Mouse (Mus musculus) kidney, embryonic 14.5 days (tissue): ENCODE measurements around the gene Apela. TPM values are rescaled to one million over a fixed set of nuclear protein-coding genes. Genes with fewer than 3 reads are reported as not detected.

Experiments used
- ATAC-seq: fragments of 200-750 bp; cut with Nextera tagmentation; 2 replicates; pipeline ENCODE4 v1.8.0; 2017; ENCODE audit warnings: moderate number of reproducible peaks, mild to moderate bottlenecking, moderate TSS enrichment, moderate library complexity; ENCODE audit not compliant: low FRiP score, low TSS enrichment
- H3K27ac ChIP-seq: fragments of 300-500 bp; sonication (generic); 2 replicates; pipeline ENCODE4 v1.5.1; 2014; ENCODE audit warnings: low read depth, mild to moderate bottlenecking, low read length, moderate library complexity, mixed read lengths
- H3K27me3 ChIP-seq: fragments of 300-500 bp; sonication (generic); 2 replicates; pipeline ENCODE4 v1.6.1; 2014; ENCODE audit warnings: mild to moderate bottlenecking, low read length; ENCODE audit not compliant: control insufficient read depth, insufficient read depth
- H3K36me3 ChIP-seq: fragments of 300-500 bp; sonication (generic); 2 replicates; pipeline ENCODE4 v1.6.1; 2014; ENCODE audit warnings: low read length, mixed read lengths; ENCODE audit not compliant: control insufficient read depth, insufficient read depth
- H3K4me1 ChIP-seq: fragments of 300-500 bp; sonication (generic); 2 replicates; pipeline ENCODE4 v1.6.1; 2014; ENCODE audit warnings: low read length, mixed read lengths; ENCODE audit not compliant: control insufficient read depth, insufficient read depth
- H3K4me2 ChIP-seq: fragments of 300-500 bp; sonication (generic); replicated peaks from 2 replicates; pipeline ENCODE4 v1.6.1; 2014; ENCODE audit warnings: low read depth, mild to moderate bottlenecking, low read length
- H3K4me3 ChIP-seq: fragments of 300-500 bp; sonication (generic); 2 replicates; pipeline ENCODE4 v1.5.1; 2014; ENCODE audit warnings: mild to moderate bottlenecking, low read length
- H3K9ac ChIP-seq: fragments of 300-500 bp; sonication (generic); 2 replicates; pipeline ENCODE4 v1.6.1; 2014; ENCODE audit warnings: low read depth, mild to moderate bottlenecking, low read length, moderate library complexity
- H3K9me3 ChIP-seq: fragments of 300-500 bp; sonication (generic); 2 replicates; pipeline ENCODE4 v1.6.1; 2016; ENCODE audit warnings: low read length; ENCODE audit not compliant: control insufficient read depth
- WGBS: fragments of 180-500 bp; shearing (Covaris S2); extraction: QIAGEN DNeasy Blood & Tissue Kit; methylation state at CpG from one replicate; pipeline ENCODE4 v1.1.7; 2014; 5-methylcytosine and 5-hydroxymethylcytosine counted together
- polyA plus RNA-seq: library from polyadenylated mRNA; unstranded; fragments of >200 nt; fragmentation: Nextera tagmentation; extraction: Ambion mirVana; gene quantifications from 2 replicates; pipeline ENCODE4 v1.2.1, GENCODE M21; 2014

The Apela gene
- 11.3 and 13.5 TPM in 2 replicates for polyA plus RNA-seq

- ATAC-seq = peak; percentile 87
- H3K4me1 ChIP-seq = no peaks in the 10 kb centered on the region
- under 1% methylated on average over 8 of the region's 8 CpGs for WGBS
- no peaks in the 10 kb centered on the region for H3K36me3 ChIP-seq
- H3K4me2 ChIP-seq = peak within 1 kb of the TSS; percentile 54
- H3K9ac ChIP-seq = no peak within 1 kb of the TSS
- no peak within 1 kb of the TSS; the same call in 1 of the 2 replicates for H3K27ac ChIP-seq
- H3K4me3 ChIP-seq = peak within 1 kb of the TSS; percentile 30
- no peaks in the 10 kb centered on the region for H3K9me3 ChIP-seq
- H3K27me3 ChIP-seq = no peaks in the 10 kb centered on the region
Measured at GRCm38 (mm10) chr8:65037117-65037533, at the start of gene Apela. Gene Apela, minus strand, starts transcription at chr8:65037336.

- H3K9ac ChIP-seq = no peak overlapping the region
- H3K4me3 ChIP-seq = no peak overlapping the region
- 78% methylated on average over 2 of the region's 2 CpGs for whole genome bisulfite sequencing
- no peaks in the 10 kb centered on the region for H3K4me1 ChIP-seq
- H3K27me3 ChIP-seq = no peaks in the 10 kb centered on the region
- no peak for ATAC-seq
- no peaks in the 10 kb centered on the region for H3K9me3 ChIP-seq
- H3K27ac ChIP-seq = no peak overlapping the region
- no peak overlapping the region for H3K4me2 ChIP-seq
- H3K36me3 ChIP-seq = no peaks in the 10 kb centered on the region
Measured at GRCm38 (mm10) chr8:65085680-65086079, 48.5 kb upstream of the Apela start.

DNA sequence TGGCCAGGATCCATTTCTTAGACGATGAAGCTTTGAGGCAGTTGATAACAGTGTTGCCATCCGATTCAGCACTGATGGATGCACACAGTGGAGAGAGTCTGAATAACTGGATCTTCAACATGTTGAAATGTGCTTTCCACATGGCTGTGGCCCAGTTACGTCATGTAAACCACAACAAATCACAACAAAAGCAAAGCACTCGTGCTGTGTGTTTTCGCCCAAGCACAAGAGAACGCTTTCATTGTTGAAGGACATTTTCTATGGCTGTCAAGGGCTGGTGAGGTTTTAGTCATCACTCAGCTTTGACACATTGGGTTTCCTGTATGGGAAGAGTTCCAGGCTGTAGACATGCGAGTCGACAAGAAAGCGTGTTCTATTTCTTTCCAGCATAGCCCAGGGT is 43.6 kb upstream of the Apela start:
- no peaks in the 10 kb centered on the region for H3K4me1 ChIP-seq

DNA sequence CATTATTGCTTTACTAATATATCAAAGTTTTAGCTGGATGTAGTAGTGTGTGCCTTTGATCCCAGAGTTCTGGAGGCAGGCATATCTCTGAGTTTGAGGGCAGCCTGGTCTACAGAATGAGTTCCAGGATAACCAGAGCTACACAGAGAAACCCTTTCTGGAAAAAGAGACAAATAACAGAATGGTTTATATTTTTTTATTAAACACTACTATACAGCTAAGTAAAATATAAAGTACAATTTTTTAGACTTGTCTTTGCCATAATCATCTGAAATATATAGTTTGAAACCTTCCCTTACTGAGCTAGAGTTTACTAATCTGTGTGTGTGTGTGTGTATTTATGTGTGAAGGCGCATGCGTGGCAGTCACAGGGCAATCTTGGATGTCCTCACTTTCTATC is 37.6 kb upstream of the Apela start, which contains the start of gene Gm10663:
TSS of gene Gm10663 (plus strand) at position 301 of the 400 bp plus-strand sequence.
- no peak within 1 kb of the TSS for H3K4me3 ChIP-seq
- no peaks in the 10 kb centered on the region for H3K36me3 ChIP-seq
- H3K9ac ChIP-seq = no peak within 1 kb of the TSS
- no peaks in the 10 kb centered on the region for H3K27me3 ChIP-seq
- no peak for ATAC-seq
- no peak within 1 kb of the TSS for H3K4me2 ChIP-seq
- no peaks in the 10 kb centered on the region for H3K4me1 ChIP-seq
- 96% methylated on average over 2 of the region's 2 CpGs for WGBS
- no peak within 1 kb of the TSS for H3K27ac ChIP-seq
- H3K9me3 ChIP-seq = no peaks in the 10 kb centered on the region

More for the DNA sequence above, 43.6 kb upstream of the Apela start:
- Histone ChIP-seq H3K36me3 (no peaks in the 10 kb centered on the region), H3K27me3 (no peaks in the 10 kb centered on the region), H3K9ac (no peak overlapping the region), H3K4me2 (no peak overlapping the region), H3K27ac (no peak overlapping the region), H3K9me3 (no peaks in the 10 kb centered on the region), H3K4me3 (no peak overlapping the region)
- no peak for ATAC-seq
- WGBS = 80% methylated on average over 9 of the region's 9 CpGs

DNA sequence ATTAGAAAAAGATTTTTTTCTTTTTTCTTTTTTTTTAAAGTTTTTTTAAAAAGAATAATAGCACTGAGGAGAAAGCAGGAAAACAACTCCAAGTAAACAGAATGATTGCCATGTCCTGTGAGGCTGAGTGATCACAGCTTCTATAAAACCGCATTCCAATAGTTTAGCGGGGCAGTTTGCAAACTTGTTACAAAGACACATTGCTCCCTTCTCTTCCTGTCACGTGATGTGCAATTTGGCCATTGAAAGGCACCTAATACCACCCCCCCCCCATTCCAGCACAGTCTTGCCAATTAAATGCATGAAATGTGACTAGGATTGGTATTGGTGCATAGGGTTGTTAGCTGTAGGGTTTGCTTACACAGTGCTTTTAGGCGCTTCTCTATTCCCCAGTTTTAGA is 33.9 kb upstream of the Apela start:
- Histone ChIP-seq H3K9me3 (no peaks in the 10 kb centered on the region), H3K27ac (no peak overlapping the region), H3K4me3 (no peak overlapping the region), H3K4me2 (no peak overlapping the region), H3K27me3 (no peaks in the 10 kb centered on the region), H3K4me1 (no peaks in the 10 kb centered on the region), H3K9ac (no peak overlapping the region), H3K36me3 (no peaks in the 10 kb centered on the region)
- no peak for ATAC-seq
- WGBS = 29% methylated on average over 4 of the region's 4 CpGs

- H3K27me3 ChIP-seq = no peaks in the 10 kb centered on the region
- no peaks in the 10 kb centered on the region for H3K9me3 ChIP-seq
- no peak overlapping the region for H3K4me3 ChIP-seq
- H3K27ac ChIP-seq = no peak overlapping the region
- H3K36me3 ChIP-seq = no peaks in the 10 kb centered on the region
- no peak overlapping the region for H3K4me2 ChIP-seq
- no peak overlapping the region for H3K9ac ChIP-seq
- no peak for ATAC-seq
- 83% methylated on average over 4 of the region's 4 CpGs for WGBS
- no peaks in the 10 kb centered on the region for H3K4me1 ChIP-seq
Measured at GRCm38 (mm10) chr8:65068473-65068819, 31.3 kb upstream of the Apela start.

DNA sequence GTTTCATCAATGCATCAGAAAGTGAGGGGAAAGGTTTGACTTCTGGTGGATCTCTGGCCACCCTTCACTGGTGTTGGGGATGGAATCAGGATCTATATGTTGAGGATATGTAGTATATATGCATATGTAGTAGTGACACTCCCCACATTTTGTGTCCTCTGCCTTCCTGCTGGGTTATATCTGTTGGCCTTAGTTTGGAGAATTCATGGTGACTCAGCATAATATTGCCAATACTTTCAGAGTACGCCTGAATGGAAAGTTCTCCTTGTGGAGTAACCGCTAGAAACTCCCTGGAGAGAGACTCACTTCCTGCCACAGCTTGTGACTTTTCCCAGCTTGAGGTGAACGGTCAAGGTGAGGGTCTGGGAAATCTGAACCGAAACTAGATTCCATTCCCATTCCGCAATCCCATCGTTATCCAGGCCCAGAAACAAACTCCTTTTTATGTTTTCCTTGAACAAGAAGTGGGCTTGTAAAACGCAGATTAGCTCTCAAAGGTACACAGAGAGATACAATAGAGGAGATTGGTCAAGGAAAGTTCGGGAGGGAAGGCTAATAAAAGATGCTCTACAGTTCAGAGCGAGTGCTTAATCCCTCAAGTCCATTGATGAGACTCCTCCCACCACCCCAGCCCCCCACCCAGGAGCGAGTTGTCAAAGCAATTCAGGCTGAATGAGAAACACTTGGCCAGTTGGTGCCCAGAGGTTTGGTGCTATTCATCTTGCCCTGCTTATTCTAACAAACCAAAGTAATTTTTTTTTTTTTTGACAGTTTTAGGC is 30.7 kb upstream of the Apela start:
- no peaks in the 10 kb centered on the region for H3K36me3 ChIP-seq
- H3K4me3 ChIP-seq = no peak overlapping the region
- ATAC-seq = no peak
- H3K4me2 ChIP-seq = no peak overlapping the region
- WGBS = 23% methylated on average over 10 of the region's 10 CpGs
- H3K9ac ChIP-seq = no peak overlapping the region
- H3K27me3 ChIP-seq = no peaks in the 10 kb centered on the region
- no peak overlapping the region for H3K27ac ChIP-seq
- H3K9me3 ChIP-seq = no peaks in the 10 kb centered on the region
- no peaks in the 10 kb centered on the region for H3K4me1 ChIP-seq

- no peaks in the 10 kb centered on the region for H3K36me3 ChIP-seq
- H3K4me1 ChIP-seq = no peaks in the 10 kb centered on the region
- H3K9me3 ChIP-seq = no peaks in the 10 kb centered on the region
- H3K4me3 ChIP-seq = no peak overlapping the region
- H3K27ac ChIP-seq = no peak overlapping the region
- H3K27me3 ChIP-seq = no peaks in the 10 kb centered on the region
- H3K4me2 ChIP-seq = no peak overlapping the region
- no peak overlapping the region for H3K9ac ChIP-seq
- 92% methylated on average over 4 of the region's 4 CpGs for WGBS
- no peak for ATAC-seq
Measured at GRCm38 (mm10) chr8:65067031-65067430, 29.9 kb upstream of the Apela start.

DNA sequence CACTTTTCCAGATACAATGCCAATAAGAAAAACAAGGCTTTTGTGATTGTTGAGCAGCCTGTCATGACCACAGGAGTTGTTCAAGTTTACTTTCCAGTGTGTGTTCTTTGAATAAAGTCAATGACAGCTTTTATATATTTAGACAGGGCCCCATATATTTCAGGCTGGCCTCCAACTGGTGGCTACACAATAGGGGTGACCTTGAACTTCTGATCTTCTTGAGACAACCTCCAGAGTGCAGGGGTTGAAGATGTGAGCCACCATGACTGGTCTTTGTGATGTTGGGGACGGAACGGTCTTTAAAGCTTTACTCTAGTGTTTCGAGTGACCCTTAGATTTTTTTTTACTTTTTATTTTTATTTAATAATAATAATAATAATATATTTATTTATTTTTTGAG is 28.5 kb upstream of the Apela start:
- ATAC-seq = no peak
- no peak overlapping the region for H3K9ac ChIP-seq
- H3K9me3 ChIP-seq = no peaks in the 10 kb centered on the region
- no peaks in the 10 kb centered on the region for H3K27me3 ChIP-seq
- no peaks in the 10 kb centered on the region for H3K36me3 ChIP-seq
- H3K27ac ChIP-seq = no peak overlapping the region
- no peaks in the 10 kb centered on the region for H3K4me1 ChIP-seq
- H3K4me3 ChIP-seq = no peak overlapping the region
- H3K4me2 ChIP-seq = no peak overlapping the region
- WGBS = 92% methylated on average over 3 of the region's 3 CpGs
